In the genomic region with DNA sequence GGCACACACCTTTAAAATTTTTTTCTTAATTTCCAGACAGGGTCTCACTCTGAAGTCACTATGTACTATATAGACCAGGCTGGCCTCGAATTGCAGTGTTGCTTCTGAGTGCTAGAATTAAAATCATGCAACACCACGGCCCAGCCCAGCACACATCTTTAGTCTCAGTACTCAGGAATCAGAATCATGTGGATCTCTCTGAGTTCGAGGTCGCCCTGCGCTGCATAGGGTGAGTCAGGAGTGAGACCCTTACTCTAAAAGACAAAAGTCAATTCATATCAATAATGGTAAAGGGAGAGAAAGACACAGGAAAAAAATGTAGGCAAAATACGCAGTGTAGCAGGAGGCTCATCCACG, we compare ENCODE assay signal across 8 mouse cellular contexts. TPM values are rescaled to one million over a fixed set of nuclear protein-coding genes. Genes with fewer than 3 reads are reported as not detected.
A peak's percentile ranks its signal among the peaks of the same experiment; 100 is the strongest.
DNase-seq lines count a peak whose midpoint lies in the region; ATAC-seq lines count a peak whose summit lies in the region.

No protein-coding gene starts in this region.

- DNase-seq in kidney, postnatal 36 days = no peak
- DNase-seq in embryonic facial prominence, embryonic 10.5 days (ENCODE audit: low spot score) = no peak
- no peak for DNase-seq in gastrocnemius, postnatal 4 days (ENCODE audit: low spot score in 2 of 2)
- no peak for DNase-seq in left cerebral cortex, postnatal 14 days (ENCODE audit: low spot score in 2 of 2)
- DNase-seq in spleen, adult 18-20 months = no peak

- no peaks in the 10 kb centered on the region for H3K4me1 ChIP-seq in kidney, embryonic 16.5 days (ENCODE audit: insufficient read depth, low read length)
- peaks cover 11% of the 10 kb centered on the region for H3K4me1 ChIP-seq in embryonic facial prominence, embryonic 10.5 days
- H3K4me1 ChIP-seq in hindbrain, embryonic 16.5 days (ENCODE audit: control insufficient read depth, insufficient read depth, low read depth, low read length) = peaks cover 5% of the 10 kb centered on the region
- peaks cover 9% of the 10 kb centered on the region for H3K4me1 ChIP-seq in midbrain, embryonic 16.5 days (ENCODE audit: control insufficient read depth, insufficient read depth, low read length)

- 6% methylated on average over 7 of the region's 7 CpGs for WGBS in kidney, embryonic 16.5 days
- WGBS in embryonic facial prominence, embryonic 10.5 days = 15% methylated on average over 7 of the region's 7 CpGs
- WGBS in hindbrain, embryonic 16.5 days = 12% methylated on average over 7 of the region's 7 CpGs
- 13% methylated on average over 7 of the region's 7 CpGs for WGBS in midbrain, embryonic 16.5 days

- intact Hi-C loops in left cerebral cortex, postnatal 14 days (cut with DNase I) = loop anchor here (2.0 kb wide), 1 partner anchor 49 kb away; no protein-coding TSS in a partner anchor

- peak overlapping the region; percentile 86 for H3K4me3 ChIP-seq in kidney, embryonic 16.5 days (ENCODE audit: low read length)
- peak overlapping the region; percentile 92 for H3K4me3 ChIP-seq in embryonic facial prominence, embryonic 10.5 days
- H3K4me3 ChIP-seq in hindbrain, embryonic 16.5 days (ENCODE audit: low read length) = peak overlapping the region; percentile 90
- peak overlapping the region; percentile 59 for H3K4me3 ChIP-seq in midbrain, embryonic 16.5 days (ENCODE audit: low read depth, low read length)

- H3K36me3 ChIP-seq in kidney, embryonic 16.5 days (ENCODE audit: insufficient read depth, low read length) = peaks cover 19% of the 10 kb centered on the region
- H3K36me3 ChIP-seq in embryonic facial prominence, embryonic 10.5 days (replicated peaks) = peaks cover 30% of the 10 kb centered on the region
- peaks cover 16% of the 10 kb centered on the region for H3K36me3 ChIP-seq in hindbrain, embryonic 16.5 days (ENCODE audit: control insufficient read depth, insufficient read depth, low read length)
- H3K36me3 ChIP-seq in midbrain, embryonic 16.5 days (ENCODE audit: control insufficient read depth, insufficient read depth, low read length) = peaks cover 15% of the 10 kb centered on the region

- no peaks in the 10 kb centered on the region for H3K27me3 ChIP-seq in kidney, embryonic 16.5 days (ENCODE audit: insufficient read depth, low read length)
- H3K27me3 ChIP-seq in embryonic facial prominence, embryonic 10.5 days (replicated peaks; ENCODE audit: low read depth, poor library complexity, severe bottlenecking) = no peaks in the 10 kb centered on the region
- no peaks in the 10 kb centered on the region for H3K27me3 ChIP-seq in hindbrain, embryonic 16.5 days (replicated peaks; ENCODE audit: control insufficient read depth, insufficient read depth, low read length)
- H3K27me3 ChIP-seq in midbrain, embryonic 16.5 days (ENCODE audit: control insufficient read depth, insufficient read depth, low read depth, low read length) = no peaks in the 10 kb centered on the region

- peak overlapping the region; percentile 64 for H3K4me2 ChIP-seq in kidney, embryonic 16.5 days (replicated peaks; ENCODE audit: low read depth, low read length)
- H3K4me2 ChIP-seq in hindbrain, embryonic 16.5 days (ENCODE audit: low read length) = peak overlapping the region; percentile 81
- H3K4me2 ChIP-seq in midbrain, embryonic 16.5 days (ENCODE audit: low read length) = peak overlapping the region; percentile 87

- H3K9ac ChIP-seq in kidney, embryonic 16.5 days (replicated peaks; ENCODE audit: low read length) = peak overlapping the region; percentile 87
- H3K9ac ChIP-seq in hindbrain, embryonic 16.5 days (ENCODE audit: low read depth, low read length) = peak overlapping the region; percentile 89
- peak overlapping the region; percentile 82 for H3K9ac ChIP-seq in midbrain, embryonic 16.5 days (ENCODE audit: low read depth, low read length)

- H3K9me3 ChIP-seq in kidney, embryonic 16.5 days (ENCODE audit: low read length) = no peaks in the 10 kb centered on the region
- no peaks in the 10 kb centered on the region for H3K9me3 ChIP-seq in embryonic facial prominence, embryonic 10.5 days
- H3K9me3 ChIP-seq in hindbrain, embryonic 16.5 days (ENCODE audit: control insufficient read depth, low read length) = no peaks in the 10 kb centered on the region
- H3K9me3 ChIP-seq in midbrain, embryonic 16.5 days (replicated peaks; ENCODE audit: control insufficient read depth, low read length, poor library complexity, severe bottlenecking) = no peaks in the 10 kb centered on the region

- peak overlapping the region; percentile 67 for H3K27ac ChIP-seq in kidney, embryonic 16.5 days (ENCODE audit: low read length)
- H3K27ac ChIP-seq in embryonic facial prominence, embryonic 10.5 days (replicated peaks) = peak overlapping the region; percentile 86
- peak overlapping the region; percentile 86 for H3K27ac ChIP-seq in hindbrain, embryonic 16.5 days (ENCODE audit: low read depth, low read length)
- peak overlapping the region; percentile 80 for H3K27ac ChIP-seq in midbrain, embryonic 16.5 days (ENCODE audit: low read length)

- peak; percentile 6 for ATAC-seq in kidney, embryonic 16.5 days (ENCODE audit: low FRiP score, low TSS enrichment)
- peak; percentile 41 for ATAC-seq in hindbrain, embryonic 16.5 days
- ATAC-seq in midbrain, embryonic 16.5 days = peak; percentile 44

RNA-seq across cellular contexts. Expression of gene Mrpl4, which starts 0.3 kb away (rescaled TPM):
- polyA plus RNA-seq in kidney, embryonic 16.5 days (2015; fragmentation: Nextera tagmentation; extraction: Ambion mirVana) = 161 and 169 TPM in 2 replicates
- 154 and 161 TPM in 2 replicates for polyA plus RNA-seq in embryonic facial prominence, embryonic 10.5 days (2016; fragmentation: Nextera tagmentation; extraction: Ambion mirVana)
- 112 and 114 TPM in 2 replicates for polyA plus RNA-seq in hindbrain, embryonic 16.5 days (2015; fragmentation: Nextera tagmentation; extraction: Ambion mirVana)
- 101 and 104 TPM in 2 replicates for polyA plus RNA-seq in midbrain, embryonic 16.5 days (2015; fragmentation: Nextera tagmentation; extraction: Ambion mirVana)
- total RNA-seq in gastrocnemius, postnatal 4 days (2021) = 10 to 100 TPM; 42.7 to 49.2 TPM
- 10 to 100 TPM; 58.7 to 62.9 TPM for total RNA-seq in left cerebral cortex, postnatal 14 days (2021)

RNA-seq across cellular contexts. Expression of gene Icam1, which starts 13.5 kb away (rescaled TPM):
- polyA plus RNA-seq in kidney, embryonic 16.5 days (2015; fragmentation: Nextera tagmentation; extraction: Ambion mirVana) = 14.2 and 18.0 TPM in 2 replicates
- polyA plus RNA-seq in embryonic facial prominence, embryonic 10.5 days (2016; fragmentation: Nextera tagmentation; extraction: Ambion mirVana) = 5.9 and 6.0 TPM in 2 replicates
- polyA plus RNA-seq in hindbrain, embryonic 16.5 days (2015; fragmentation: Nextera tagmentation; extraction: Ambion mirVana) = 3.4 and 5.3 TPM in 2 replicates
- 3.0 and 3.1 TPM in 2 replicates for polyA plus RNA-seq in midbrain, embryonic 16.5 days (2015; fragmentation: Nextera tagmentation; extraction: Ambion mirVana)
- 1 to 10 TPM; 5.4 to 6.7 TPM for total RNA-seq in gastrocnemius, postnatal 4 days (2021)
- total RNA-seq in left cerebral cortex, postnatal 14 days (2021) = 1 to 10 TPM; 3.0 to 3.6 TPM

RNA-seq across cellular contexts. Expression of gene S1pr2, which starts 25.7 kb away (rescaled TPM):
- 35.1 and 37.7 TPM in 2 replicates for polyA plus RNA-seq in kidney, embryonic 16.5 days (2015; fragmentation: Nextera tagmentation; extraction: Ambion mirVana)
- polyA plus RNA-seq in embryonic facial prominence, embryonic 10.5 days (2016; fragmentation: Nextera tagmentation; extraction: Ambion mirVana) = 38.2 and 42.8 TPM in 2 replicates
- polyA plus RNA-seq in hindbrain, embryonic 16.5 days (2015; fragmentation: Nextera tagmentation; extraction: Ambion mirVana) = 9.5 and 10.3 TPM in 2 replicates
- 9.7 and 10.3 TPM in 2 replicates for polyA plus RNA-seq in midbrain, embryonic 16.5 days (2015; fragmentation: Nextera tagmentation; extraction: Ambion mirVana)
- 10 to 100 TPM; 19.8 to 20.2 TPM for total RNA-seq in gastrocnemius, postnatal 4 days (2021)
- total RNA-seq in left cerebral cortex, postnatal 14 days (2021) = 1 to 10 TPM; 1.6 to 1.8 TPM

RNA-seq across cellular contexts. Expression of gene Icam4, which starts 26.9 kb away (rescaled TPM):
- 0.84 and 0.91 TPM in 2 replicates for polyA plus RNA-seq in kidney, embryonic 16.5 days (2015; fragmentation: Nextera tagmentation; extraction: Ambion mirVana)
- polyA plus RNA-seq in embryonic facial prominence, embryonic 10.5 days (2016; fragmentation: Nextera tagmentation; extraction: Ambion mirVana) = 3.8 and 5.1 TPM in 2 replicates
- 0.27 and 0.29 TPM in 2 replicates for polyA plus RNA-seq in hindbrain, embryonic 16.5 days (2015; fragmentation: Nextera tagmentation; extraction: Ambion mirVana)
- 0.24 TPM in 1 of 2 replicates, not detected in the other for polyA plus RNA-seq in midbrain, embryonic 16.5 days (2015; fragmentation: Nextera tagmentation; extraction: Ambion mirVana)
- total RNA-seq in gastrocnemius, postnatal 4 days (2021) = not detected
- total RNA-seq in left cerebral cortex, postnatal 14 days (2021) = under 1 TPM in 1 of 2 experiments, not detected in 1; 0.86 TPM

RNA-seq across cellular contexts. Expression of gene Icam5, which starts 29.6 kb away (rescaled TPM):
- polyA plus RNA-seq in kidney, embryonic 16.5 days (2015; fragmentation: Nextera tagmentation; extraction: Ambion mirVana) = 0.39 and 0.45 TPM in 2 replicates
- not detected in 2 replicates for polyA plus RNA-seq in embryonic facial prominence, embryonic 10.5 days (2016; fragmentation: Nextera tagmentation; extraction: Ambion mirVana)
- polyA plus RNA-seq in hindbrain, embryonic 16.5 days (2015; fragmentation: Nextera tagmentation; extraction: Ambion mirVana) = 2.8 and 3.2 TPM in 2 replicates
- 2.2 and 2.5 TPM in 2 replicates for polyA plus RNA-seq in midbrain, embryonic 16.5 days (2015; fragmentation: Nextera tagmentation; extraction: Ambion mirVana)
- under 1 TPM in 1 of 2 experiments, not detected in 1; 0.08 TPM for total RNA-seq in gastrocnemius, postnatal 4 days (2021)
- 100 to 1,000 TPM; 294 to 307 TPM for total RNA-seq in left cerebral cortex, postnatal 14 days (2021)
